Mouse (Mus musculus): ENCODE results near the gene Olfr517. TPM values are rescaled to one million over a fixed set of nuclear protein-coding genes. Genes with fewer than 3 reads are reported as not detected.

Olfr517 gene
- polyA plus RNA-seq (2012; ENCODE audit: low replicate concordance), result not detected in 2 replicates

DNA sequence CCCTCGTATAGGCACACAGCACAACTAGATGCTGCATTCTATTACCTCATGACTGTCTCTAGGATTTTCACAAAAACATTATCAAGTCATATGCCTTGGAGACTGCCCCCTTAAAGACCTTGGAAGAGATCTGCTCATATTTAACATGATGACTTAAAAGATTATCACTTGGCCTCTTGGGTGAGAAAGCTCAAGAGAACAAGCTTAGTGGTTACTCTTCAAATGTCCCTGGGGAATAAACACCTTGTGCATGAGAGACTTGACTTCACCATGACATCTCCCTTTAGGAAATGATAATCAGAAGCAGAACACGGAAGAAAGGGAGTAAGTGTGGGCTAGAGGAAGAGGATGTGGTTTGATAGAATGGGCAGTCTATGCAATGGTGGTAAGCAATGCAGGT is at the start of gene Olfr517:
Gene Olfr517 (minus strand): TSS at position 101 of the 400 bp plus-strand sequence.

DNA sequence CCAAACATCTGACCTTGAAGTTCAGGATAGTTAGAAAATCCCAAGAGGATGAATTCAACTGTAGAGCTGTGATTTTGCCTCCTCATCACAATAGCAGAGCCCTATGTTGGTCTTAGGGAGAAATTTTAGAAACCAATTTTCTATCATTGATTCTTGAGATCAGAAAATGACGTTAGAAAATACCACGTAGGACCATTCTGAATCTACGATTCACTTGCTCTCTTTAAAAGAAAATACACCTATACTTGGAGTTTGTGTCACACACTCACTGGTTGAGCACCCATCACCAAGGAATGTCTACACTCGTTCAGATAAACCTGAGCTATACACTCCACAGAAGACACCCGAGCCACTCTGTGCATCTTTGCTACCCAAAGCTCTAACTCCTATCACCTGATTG is 22.1 kb upstream of the Olfr517 start, which contains the start of gene Olfr519:
Gene Olfr519 (minus strand): TSS at position 101 of the 400 bp plus-strand sequence.

DNA sequence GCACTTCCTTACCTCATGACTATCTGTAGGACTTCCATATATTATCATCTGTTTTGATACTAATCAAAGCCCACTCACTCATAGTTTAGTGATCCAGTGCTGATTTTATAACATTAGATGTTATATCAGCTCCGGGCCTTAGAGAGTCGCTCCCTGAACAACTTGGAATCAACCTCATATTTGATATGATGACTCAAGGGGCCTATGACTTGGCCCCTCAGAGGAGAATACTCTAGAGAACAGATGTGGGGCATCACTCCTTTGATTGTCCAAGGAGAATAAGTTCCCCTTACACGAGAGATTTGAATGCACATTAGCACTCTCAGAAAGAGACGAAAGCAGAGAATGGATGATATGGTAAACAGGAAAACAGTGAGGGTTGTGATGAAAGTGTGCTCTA is 12.7 kb upstream of the Olfr517 start, which contains the start of gene Olfr518:
Gene Olfr518 (minus strand): TSS at position 101 of the 400 bp plus-strand sequence.

DNA sequence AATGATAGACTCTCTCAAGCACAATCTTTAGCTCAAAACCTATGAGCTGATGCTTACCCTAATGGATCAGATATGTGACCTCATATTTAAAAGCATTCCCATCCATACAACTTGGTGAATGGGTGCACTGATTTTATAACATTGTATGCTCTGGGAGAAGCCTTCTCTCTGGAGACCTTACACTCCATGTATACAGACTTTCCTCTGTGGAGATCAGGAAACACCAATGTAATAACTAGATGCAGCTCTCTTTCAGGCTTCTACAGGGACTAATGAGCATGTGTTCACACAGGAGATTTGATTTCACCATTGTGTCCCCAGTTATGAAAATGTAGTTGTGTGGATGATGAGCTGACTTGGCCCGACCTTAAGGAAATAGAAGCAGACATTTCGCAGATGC is 21.8 kb downstream of the Olfr517 start, which contains the start of gene Olfr516:
Gene Olfr516 (minus strand): TSS at position 101 of the 400 bp plus-strand sequence.

DNA sequence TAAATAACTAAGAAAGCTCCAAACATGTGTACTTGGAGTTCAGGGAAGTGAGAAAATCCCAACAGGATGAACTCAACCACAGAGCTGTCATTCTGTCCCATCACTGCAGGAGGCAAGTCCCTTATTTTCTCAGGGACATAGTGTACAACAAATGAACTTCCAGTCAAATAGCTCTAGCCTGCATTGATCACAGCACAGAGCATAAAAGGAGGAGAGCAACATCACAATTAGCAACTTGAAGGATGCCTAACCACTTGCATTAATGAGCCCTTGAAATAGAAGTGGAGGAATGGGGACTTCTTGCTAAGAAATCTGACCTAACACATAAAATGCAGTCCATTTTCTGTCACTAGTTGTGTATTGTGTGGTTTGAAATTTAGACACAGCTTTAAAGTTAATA is 46.3 kb downstream of the Olfr517 start, which contains the start of gene Olfr514:
Gene Olfr514 (minus strand): TSS at position 101 of the 400 bp plus-strand sequence.

Other genes starting within 250 kb of the Olfr517 start
- not detected in 2 replicates for gene Olfr508, start 242.4 kb downstream of the Olfr517 start, polyA plus RNA-seq (2012; ENCODE audit: low replicate concordance)
- not detected in 2 replicates for gene Olfr509, start 220.5 kb downstream of the Olfr517 start, polyA plus RNA-seq (2012; ENCODE audit: low replicate concordance)
- gene Olfr510, start 206.0 kb downstream of the Olfr517 start, polyA plus RNA-seq (2012; ENCODE audit: low replicate concordance), result not detected in 2 replicates
- not detected in 2 replicates for gene Olfr512, start 159.1 kb downstream of the Olfr517 start, polyA plus RNA-seq (2012; ENCODE audit: low replicate concordance)
- gene Olfr513, start 121.4 kb downstream of the Olfr517 start, polyA plus RNA-seq (2012; ENCODE audit: low replicate concordance), result 0.07 TPM in 1 of 2 replicates, not detected in the other
- gene Olfr514, start 46.4 kb downstream of the Olfr517 start, polyA plus RNA-seq (2012; ENCODE audit: low replicate concordance), result not detected in 2 replicates
- gene Olfr516, start 21.9 kb downstream of the Olfr517 start, polyA plus RNA-seq (2012; ENCODE audit: low replicate concordance), result not detected in 2 replicates
- not detected in 2 replicates for gene Olfr518, start 12.6 kb upstream of the Olfr517 start, polyA plus RNA-seq (2012; ENCODE audit: low replicate concordance)
- not detected in 2 replicates for gene Olfr519, start 22.0 kb upstream of the Olfr517 start, polyA plus RNA-seq (2012; ENCODE audit: low replicate concordance)
- gene Nlrp10, start 57.8 kb upstream of the Olfr517 start, polyA plus RNA-seq (2012; ENCODE audit: low replicate concordance), result 0.12 and 0.44 TPM in 2 replicates
- 364 and 1,168 TPM in 2 replicates for gene Eif3f, start 62.0 kb upstream of the Olfr517 start, polyA plus RNA-seq (2012; ENCODE audit: low replicate concordance)
- 0.49 and 1.9 TPM in 2 replicates for gene Tub, start 78.0 kb upstream of the Olfr517 start, polyA plus RNA-seq (2012; ENCODE audit: low replicate concordance)
- 1.2 and 2.8 TPM in 2 replicates for gene Ric3, start 211.0 kb upstream of the Olfr517 start, polyA plus RNA-seq (2012; ENCODE audit: low replicate concordance)